Mouse (Mus musculus) lung, adult 2 months (tissue): Measurements from ENCODE around the gene Kcnma1. TPM values are rescaled to one million over a fixed set of nuclear protein-coding genes. Genes with fewer than 3 reads are reported as not detected.

Experiments used
- DNase-seq: peaks from one replicate; pipeline ENCODE4 v3.0.0; 2022
- H3K4me1 ChIP-seq: fragments of 200-500 bp; 2 replicates; pipeline ENCODE4 v1.6.1; 2011; ENCODE audit warnings: low read length; ENCODE audit not compliant: control insufficient read depth, insufficient read depth
- H3K4me3 ChIP-seq: fragments of 200-500 bp; replicated peaks from 2 replicates; pipeline ENCODE3; 2011; ENCODE audit warnings: low read depth, mild to moderate bottlenecking, control low read depth, low read length; ENCODE audit errors: extremely low read depth
- CTCF ChIP-seq: fragments of 200-500 bp; IDR thresholded peaks from 2 replicates; pipeline ENCODE4 v1.5.1; 2011; ENCODE audit warnings: mild to moderate bottlenecking, low read length, control low read depth; ENCODE audit not compliant: insufficient read depth
- POLR2A ChIP-seq: fragments of 200-500 bp; IDR thresholded peaks from 2 replicates; pipeline ENCODE4 v1.6.1; 2011; ENCODE audit warnings: low read depth, mild to moderate bottlenecking, control low read depth, low read length, borderline replicate concordance; ENCODE audit errors: extremely low read depth
- WGBS: fragments of 180-500 bp; shearing (Covaris S2); methylation state at CpG from one replicate; pipeline ENCODE4 v1.1.7; 2018; 5-methylcytosine and 5-hydroxymethylcytosine counted together
- polyA plus RNA-seq: library from polyadenylated mRNA; depleted of rRNA; stranded (reverse); fragments of >200 nt; gene quantifications from 2 replicates; pipeline ENCODE4 v1.2.3, GENCODE M21; 2012; rRNA removed

Gene Kcnma1
- polyA plus RNA-seq, 1 experiment, result 1.6 TPM

- TF ChIP-seq POLR2A (no peak), CTCF (no peak)
- WGBS, result 83% methylated on average over 4 of the region's 4 CpGs
- no peak for DNase-seq
- no peak overlapping the region for H3K4me3 ChIP-seq
- no peaks in the 10 kb centered on the region for H3K4me1 ChIP-seq
Measured at GRCm38 (mm10) chr14:23253154-23253553, 761.1 kb downstream of the Kcnma1 start.

- TF ChIP-seq POLR2A, result no peak
- no peak for TF ChIP-seq CTCF
- DNase-seq, result no peak
- no peaks in the 10 kb centered on the region for H3K4me1 ChIP-seq
- 79% methylated on average over 5 of the region's 5 CpGs for WGBS
- H3K4me3 ChIP-seq, result no peak overlapping the region
Measured at GRCm38 (mm10) chr14:23244446-23244845, 769.8 kb downstream of the Kcnma1 start.

- Histone ChIP-seq H3K4me3 (no peak overlapping the region), H3K4me1 (no peaks in the 10 kb centered on the region)
- TF ChIP-seq CTCF, result no peak
- TF ChIP-seq POLR2A, result no peak
- DNase-seq, result no peak
Measured at GRCm38 (mm10) chr14:23243857-23244256, 770.4 kb downstream of the Kcnma1 start.

Other genes with a start within 250 kb of the Kcnma1 start
- 31.7 and 35.3 TPM in 2 replicates for gene Dlg5, start 231.4 kb upstream of the Kcnma1 start, polyA plus RNA-seq